In the genomic region with DNA sequence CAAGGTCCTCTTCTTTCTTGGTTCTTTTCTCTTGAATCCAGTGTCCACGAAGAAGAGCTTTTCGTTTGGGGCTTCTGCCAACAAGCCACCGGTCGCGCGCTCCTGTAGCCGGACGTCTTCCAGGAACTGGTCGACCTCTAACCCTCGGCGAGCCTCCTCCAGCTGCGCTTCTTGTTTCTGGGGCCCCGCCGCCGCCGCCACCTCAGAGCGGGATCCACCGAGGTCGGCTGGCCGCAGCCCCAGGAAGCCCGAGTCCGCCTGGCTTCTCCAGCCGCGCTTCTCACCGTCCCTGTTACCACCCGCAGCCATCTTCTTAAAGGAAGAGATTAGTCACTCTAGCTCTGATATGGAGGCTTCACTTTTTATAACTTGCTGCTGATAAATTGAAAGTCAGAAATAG, we compare ENCODE assay signal across 8 mouse cellular contexts.
DNase-seq lines count a peak whose midpoint lies in the region; ATAC-seq lines count a peak whose summit lies in the region.

No protein-coding gene starts in this region.

- H3K27ac ChIP-seq in kidney, embryonic 15.5 days = no peak overlapping the region
- no peak overlapping the region for H3K27ac ChIP-seq in embryonic facial prominence, embryonic 14.5 days (replicated peaks; ENCODE audit: low read depth, low read length)
- H3K27ac ChIP-seq in intestine, embryonic 14.5 days (ENCODE audit: low read depth) = no peak overlapping the region
- H3K27ac ChIP-seq in midbrain, embryonic 16.5 days (ENCODE audit: low read length) = no peak overlapping the region

- ATAC-seq in kidney, embryonic 15.5 days (replicated peaks; ENCODE audit: low FRiP score) = 0 out of 2 replicates have a peak, but pooled peaks have one; percentile 33
- no peak for ATAC-seq in embryonic facial prominence, embryonic 14.5 days (ENCODE audit: low read depth)
- ATAC-seq in intestine, embryonic 14.5 days (replicated peaks; ENCODE audit: low FRiP score, low TSS enrichment, low read depth) = no peak
- ATAC-seq in midbrain, embryonic 16.5 days = no peak; the same call in 1 of the 2 replicates

- peak overlapping the region; percentile 26 for H3K4me3 ChIP-seq in kidney, embryonic 15.5 days (replicated peaks)
- H3K4me3 ChIP-seq in embryonic facial prominence, embryonic 14.5 days (ENCODE audit: low read depth, low read length) = peak overlapping the region; percentile 22; the same call in 1 of the 2 replicates
- no peak overlapping the region for H3K4me3 ChIP-seq in intestine, embryonic 14.5 days (ENCODE audit: low read depth, low read length)
- H3K4me3 ChIP-seq in midbrain, embryonic 16.5 days (ENCODE audit: low read depth, low read length) = peak overlapping the region; percentile 23

- H3K4me2 ChIP-seq in kidney, embryonic 15.5 days = peak overlapping the region; percentile 51
- peak overlapping the region; percentile 36 for H3K4me2 ChIP-seq in embryonic facial prominence, embryonic 14.5 days (ENCODE audit: low read depth, low read length)
- H3K4me2 ChIP-seq in intestine, embryonic 14.5 days (ENCODE audit: low read length) = peak overlapping the region; percentile 40
- H3K4me2 ChIP-seq in midbrain, embryonic 16.5 days (ENCODE audit: low read length) = peak overlapping the region; percentile 44

- 38% methylated on average over 26 of the region's 26 CpGs for WGBS in kidney, embryonic 15.5 days
- 22% methylated on average over 26 of the region's 26 CpGs for WGBS in embryonic facial prominence, embryonic 14.5 days
- 25% methylated on average over 26 of the region's 26 CpGs for WGBS in intestine, embryonic 14.5 days
- WGBS in midbrain, embryonic 16.5 days = 15% methylated on average over 26 of the region's 26 CpGs

- H3K36me3 ChIP-seq in kidney, embryonic 15.5 days = no peaks in the 10 kb centered on the region
- no peaks in the 10 kb centered on the region for H3K36me3 ChIP-seq in embryonic facial prominence, embryonic 14.5 days (ENCODE audit: control insufficient read depth, insufficient read depth, low read length)
- no peaks in the 10 kb centered on the region for H3K36me3 ChIP-seq in intestine, embryonic 14.5 days (ENCODE audit: control insufficient read depth, insufficient read depth, low read length)
- H3K36me3 ChIP-seq in midbrain, embryonic 16.5 days (ENCODE audit: control insufficient read depth, insufficient read depth, low read length) = no peaks in the 10 kb centered on the region

- DNase-seq in kidney, adult 18-20 months = no peak
- DNase-seq in embryonic facial prominence, embryonic 14.5 days (ENCODE audit: low spot score) = no peak
- no peak for DNase-seq in intestine, embryonic 14.5 days (ENCODE audit: low spot score)
- DNase-seq in spleen, postnatal 4 days (ENCODE audit: low spot score in 2 of 2) = no peak
- DNase-seq in B cell, adult 2 months = no peak
- no peak for DNase-seq in adipocyte (ENCODE audit: low spot score)

- no peaks in the 10 kb centered on the region for H3K27me3 ChIP-seq in kidney, embryonic 15.5 days
- no peaks in the 10 kb centered on the region for H3K27me3 ChIP-seq in embryonic facial prominence, embryonic 14.5 days (replicated peaks; ENCODE audit: control insufficient read depth, insufficient read depth, low read length)
- no peaks in the 10 kb centered on the region for H3K27me3 ChIP-seq in intestine, embryonic 14.5 days (replicated peaks; ENCODE audit: control insufficient read depth, insufficient read depth, low read length)
- no peaks in the 10 kb centered on the region for H3K27me3 ChIP-seq in midbrain, embryonic 16.5 days (ENCODE audit: control insufficient read depth, insufficient read depth, low read depth, low read length)

- no peaks in the 10 kb centered on the region for H3K4me1 ChIP-seq in kidney, embryonic 15.5 days
- no peaks in the 10 kb centered on the region for H3K4me1 ChIP-seq in embryonic facial prominence, embryonic 14.5 days (ENCODE audit: control insufficient read depth, insufficient read depth, low read length)
- H3K4me1 ChIP-seq in intestine, embryonic 14.5 days (replicated peaks; ENCODE audit: control insufficient read depth, insufficient read depth, low read length) = no peaks in the 10 kb centered on the region
- no peaks in the 10 kb centered on the region for H3K4me1 ChIP-seq in midbrain, embryonic 16.5 days (ENCODE audit: control insufficient read depth, insufficient read depth, low read length)

- no peaks in the 10 kb centered on the region for H3K9me3 ChIP-seq in kidney, embryonic 15.5 days (replicated peaks)
- H3K9me3 ChIP-seq in embryonic facial prominence, embryonic 14.5 days (ENCODE audit: control insufficient read depth, low read length) = no peaks in the 10 kb centered on the region
- no peaks in the 10 kb centered on the region for H3K9me3 ChIP-seq in intestine, embryonic 14.5 days (ENCODE audit: control insufficient read depth, low read length)
- no peaks in the 10 kb centered on the region for H3K9me3 ChIP-seq in midbrain, embryonic 16.5 days (replicated peaks; ENCODE audit: control insufficient read depth, low read length, poor library complexity, severe bottlenecking)

- H3K9ac ChIP-seq in kidney, embryonic 15.5 days = no peak overlapping the region
- 0 out of 2 replicates have a peak overlapping the region, but pooled peaks have one; percentile 30 for H3K9ac ChIP-seq in embryonic facial prominence, embryonic 14.5 days (ENCODE audit: low read depth, low read length)
- H3K9ac ChIP-seq in intestine, embryonic 14.5 days (ENCODE audit: low read length) = no peak overlapping the region
- 0 out of 2 replicates have a peak overlapping the region, but pooled peaks have one; percentile 38 for H3K9ac ChIP-seq in midbrain, embryonic 16.5 days (ENCODE audit: low read depth, low read length)

Comparison
In these comparisons a context has a peak if more than half of its experiments do, and no peak if none do; other contexts are left out.
1. H3K9ac ChIP-seq: peak in embryonic facial prominence, embryonic 14.5 days (single experiment) and midbrain, embryonic 16.5 days (single experiment); none in kidney, embryonic 15.5 days (single experiment) and intestine, embryonic 14.5 days (single experiment).
2. Peak in every context shown above with its lines, with median percentiles within 50 percentile points of each other: H3K4me2 ChIP-seq.